Comparison of ENCODE assay signal across 9 mouse cellular contexts in genomic region chr12:17747191-17748154, GRCm38 (mm10). TPM values are rescaled to one million over a fixed set of nuclear protein-coding genes. Genes with fewer than 3 reads are reported as not detected.
DNase-seq lines count a peak whose midpoint lies in the region; ATAC-seq and TF ChIP-seq lines count a peak whose summit lies in the region.
"Had no signal": no experiment of that assay in that cellular context is flagged by ENCODE, and none has a peak within 500 bp of the region (broad histone marks: within the 10 kb centered on the region; RNA-seq: fewer than 3 reads in every experiment).

No protein-coding gene starts in this region.

- H3K4me1 ChIP-seq in embryonic facial prominence, embryonic 14.5 days (ENCODE audit: control insufficient read depth, insufficient read depth, low read length) = peaks cover 33% of the 10 kb centered on the region

- H3K9ac ChIP-seq in embryonic facial prominence, embryonic 14.5 days (ENCODE audit: low read depth, low read length) = no peak overlapping the region

- H3K36me3 ChIP-seq in embryonic facial prominence, embryonic 14.5 days (ENCODE audit: control insufficient read depth, insufficient read depth, low read length) = no peaks in the 10 kb centered on the region
- H3K36me3 ChIP-seq: G1E had no signal

- intact Hi-C loops in gastrocnemius, adult 2 months (cut with DNase I) = loop anchor here (5.0 kb wide), 1 partner anchor 55 kb away; the partner anchor contains the start of gene Hpcal1

- H3K27ac ChIP-seq in gastrocnemius, adult 2 months = peak overlapping the region; percentile 70
- no peak overlapping the region for H3K27ac ChIP-seq in embryonic facial prominence, embryonic 14.5 days (replicated peaks; ENCODE audit: low read depth, low read length)

- peak; percentile 17; the same call in 1 of the 2 replicates for ATAC-seq in embryonic facial prominence, embryonic 14.5 days (ENCODE audit: low read depth)

- TF ChIP-seq CTCF in gastrocnemius, adult 2 months (IDR thresholded peaks at IDR 0.05) = no peak

- H3K4me3 ChIP-seq in gastrocnemius, adult 2 months = no peak overlapping the region; the same call in 1 of the 2 replicates
- no peak overlapping the region for H3K4me3 ChIP-seq in embryonic facial prominence, embryonic 14.5 days (ENCODE audit: low read depth, low read length)

- no peaks in the 10 kb centered on the region for H3K27me3 ChIP-seq in embryonic facial prominence, embryonic 14.5 days (replicated peaks; ENCODE audit: control insufficient read depth, insufficient read depth, low read length)

- 36% methylated on average over 10 of the region's 10 CpGs for WGBS in embryonic facial prominence, embryonic 14.5 days

- DNase-seq in gastrocnemius, adult 2 months = no peak
- DNase-seq in gastrocnemius, postnatal 25 days = no peak
- DNase-seq in 3134 (ENCODE audit: extremely low read depth, insufficient read length, low spot score) = peak; percentile 38
- DNase-seq in embryonic facial prominence, embryonic 14.5 days (ENCODE audit: low spot score) = no peak
- DNase-seq in lung, postnatal 4 days = peak; percentile 21 to 42
- DNase-seq in thymus, postnatal 10 days (ENCODE audit: low spot score in 2 of 2) = no peak
- DNase-seq in spleen, postnatal 36 days (ENCODE audit: low spot score in 2 of 2) = no peak
- no peak for DNase-seq in ovary, adult 18-20 months (ENCODE audit: low spot score)

- H3K4me2 ChIP-seq in embryonic facial prominence, embryonic 14.5 days (ENCODE audit: low read depth, low read length) = no peak overlapping the region

- H3K9me3 ChIP-seq in embryonic facial prominence, embryonic 14.5 days (ENCODE audit: control insufficient read depth, low read length) = no peaks in the 10 kb centered on the region

RNA-seq across cellular contexts. Expression of gene Hpcal1, which starts 56.8 kb away (rescaled TPM):
- total RNA-seq in gastrocnemius, adult 2 months (2021) = 10 to 100 TPM in 1 of 2 experiments, 1 to 10 TPM in 1; 4.8 to 10.3 TPM
- 1 to 10 TPM; 6.4 to 8.0 TPM for total RNA-seq in gastrocnemius, postnatal 25 days (2021)
- polyA plus RNA-seq in embryonic facial prominence, embryonic 14.5 days (2014; fragmentation: Nextera tagmentation; extraction: Ambion mirVana) = 57.1 and 57.7 TPM in 2 replicates
- total RNA-seq: G1E had no signal
- polyA plus RNA-seq: G1E had no signal

Comparison
In these comparisons a context has a peak if more than half of its experiments do, and no peak if none do; other contexts are left out.
1. DNase-seq: peak in 3134 (single experiment) and lung, postnatal 4 days (2 of 2); none in gastrocnemius, adult 2 months (single experiment), gastrocnemius, postnatal 25 days (single experiment), embryonic facial prominence, embryonic 14.5 days (single experiment), thymus, postnatal 10 days (0 of 2), spleen, postnatal 36 days (0 of 2) and ovary, adult 18-20 months (single experiment).